Comparison of ENCODE assay signal across 33 mouse cellular contexts in the genomic region with DNA sequence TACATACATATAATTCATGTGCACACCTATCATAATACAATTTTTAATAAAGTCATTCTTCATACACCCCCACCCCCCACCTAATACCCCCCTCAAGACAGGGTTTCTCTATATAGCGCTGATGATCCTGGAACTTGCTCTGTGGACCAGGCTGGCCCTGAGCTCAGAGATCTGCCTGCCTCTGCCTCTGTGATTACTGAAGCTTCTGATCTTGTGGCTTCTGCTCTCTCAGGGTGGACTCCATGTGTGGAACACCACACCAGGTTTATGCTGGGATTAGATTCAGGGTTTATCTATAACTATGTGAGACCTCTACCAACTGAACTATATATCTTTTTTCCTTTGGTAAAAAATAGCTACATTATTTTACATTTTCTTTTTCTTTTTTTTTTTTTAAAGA.
"Had no signal": no experiment of that assay in that cellular context is flagged by ENCODE, and none has a peak within 500 bp of the region (broad histone marks: within the 10 kb centered on the region; RNA-seq: fewer than 3 reads in every experiment).

No protein-coding gene starts in this region.

- H3K4me3 ChIP-seq: heart, embryonic 10.5 days; heart, embryonic 12.5 days; heart, embryonic 13.5 days; heart, embryonic 15.5 days; hindbrain, embryonic 10.5 days; hindbrain, embryonic 13.5 days; intestine, embryonic 15.5 days; kidney, embryonic 15.5 days; layer of hippocampus, adult 2 months; left cerebral cortex, adult 2 months had no signal

- H3K4me2 ChIP-seq: heart, embryonic 12.5 days; heart, embryonic 13.5 days; heart, embryonic 15.5 days; hindbrain, embryonic 13.5 days; hindbrain, embryonic 14.5 days; intestine, embryonic 15.5 days; kidney, embryonic 15.5 days had no signal

- H3K4me1 ChIP-seq: heart, embryonic 10.5 days; hindbrain, embryonic 10.5 days; hindbrain, embryonic 13.5 days; intestine, embryonic 15.5 days had no signal

- H3K27me3 ChIP-seq: heart, embryonic 12.5 days; heart, embryonic 13.5 days; heart, embryonic 15.5 days; hindbrain, embryonic 13.5 days; intestine, embryonic 15.5 days; kidney, embryonic 15.5 days had no signal

- H3K27ac ChIP-seq: heart, embryonic 10.5 days; heart, embryonic 13.5 days; heart, embryonic 15.5 days; hindbrain, embryonic 10.5 days; hindbrain, embryonic 13.5 days; hindbrain, embryonic 14.5 days; hindbrain, postnatal 0 days; intestine, embryonic 15.5 days; kidney, embryonic 15.5 days; kidney, postnatal 0 days; layer of hippocampus, adult 2 months; left cerebral cortex, adult 2 months had no signal

- ATAC-seq: hindbrain, embryonic 16.5 days; hindbrain, postnatal 0 days; inflammation-experienced regulatory T-cells, adult 6 months; intestine, embryonic 15.5 days; intestine, embryonic 16.5 days; intestine, postnatal 0 days had no signal

- H3K9ac ChIP-seq: heart, embryonic 12.5 days; heart, embryonic 13.5 days; heart, embryonic 15.5 days; hindbrain, embryonic 13.5 days; hindbrain, embryonic 14.5 days; intestine, embryonic 15.5 days; kidney, embryonic 15.5 days had no signal

- DNase-seq: heart, postnatal 10 days; heart, postnatal 14 days; heart, postnatal 36 days; heart, postnatal 4 days; kidney, adult 11 months; kidney, adult 18-20 months; kidney, adult 2 months; kidney, adult 8-10 months; kidney, adult 9 months; kidney, postnatal 10 days; kidney, postnatal 14 days; kidney, postnatal 25 days; kidney, postnatal 36 days; kidney, postnatal 4 days; layer of hippocampus, adult 9-11 months; layer of hippocampus, postnatal 36 days had no signal

- H3K9me3 ChIP-seq: heart, embryonic 10.5 days; heart, embryonic 12.5 days; heart, embryonic 13.5 days; heart, embryonic 15.5 days; hindbrain, embryonic 10.5 days; hindbrain, embryonic 13.5 days; intestine, embryonic 15.5 days; kidney, embryonic 15.5 days had no signal
